In genomic region chr16:11908461-11909014, GRCm38 (mm10) we compare ENCODE assay signal across 8 mouse cellular contexts. TPM values are rescaled to one million over a fixed set of nuclear protein-coding genes. Genes with fewer than 3 reads are reported as not detected.
DNase-seq lines count a peak whose midpoint lies in the region; ATAC-seq and TF ChIP-seq lines count a peak whose summit lies in the region.

No protein-coding gene starts in this region.

- peak overlapping the region; percentile 84 for H3K4me3 ChIP-seq in lung, adult 2 months (replicated peaks; ENCODE audit: extremely low read depth, low read depth, low read length)
- H3K4me3 ChIP-seq in cerebellum, adult 2 months (replicated peaks; ENCODE audit: insufficient read depth, low read depth, low read length): peak overlapping the region; percentile 82
- peak overlapping the region; percentile 63 for H3K4me3 ChIP-seq in forebrain, embryonic 13.5 days
- H3K4me3 ChIP-seq in limb, embryonic 11.5 days (ENCODE audit: low read depth, low read length): peak overlapping the region; percentile 45
- peak overlapping the region; percentile 90 for H3K4me3 ChIP-seq in olfactory bulb, adult 2 months (ENCODE audit: insufficient read depth, low read depth, low read length)

- peak; percentile 15 for DNase-seq in lung, adult 2 months
- DNase-seq in lung, postnatal 10 days: no peak
- DNase-seq in cerebellum, adult 2 months: peak; percentile 69 to 77
- no peak for DNase-seq in limb, embryonic 11.5 days (ENCODE audit: low spot score)
- DNase-seq in right cerebral cortex, postnatal 14 days: no peak
- no peak for DNase-seq in embryo, embryonic 10 days (ENCODE audit: low spot score)

- peak; percentile 60 for ATAC-seq in forebrain, embryonic 13.5 days
- no peak for ATAC-seq in limb, embryonic 11.5 days (ENCODE audit: insufficient number of reproducible peaks, low FRiP score, low TSS enrichment, low read depth)

- no peaks in the 10 kb centered on the region for H3K27me3 ChIP-seq in cerebellum, adult 2 months (ENCODE audit: control insufficient read depth, insufficient read depth, low read length)
- H3K27me3 ChIP-seq in forebrain, embryonic 13.5 days: no peaks in the 10 kb centered on the region
- H3K27me3 ChIP-seq in limb, embryonic 11.5 days (ENCODE audit: control insufficient read depth, insufficient read depth, low read length): no peaks in the 10 kb centered on the region

- no peaks in the 10 kb centered on the region for H3K9me3 ChIP-seq in forebrain, embryonic 13.5 days (replicated peaks)
- H3K9me3 ChIP-seq in limb, embryonic 11.5 days (ENCODE audit: control insufficient read depth, low read length): no peaks in the 10 kb centered on the region

- peak overlapping the region; percentile 99 for H3K27ac ChIP-seq in cerebellum, adult 2 months (ENCODE audit: insufficient read depth, low read length)
- H3K27ac ChIP-seq in forebrain, embryonic 13.5 days: peak overlapping the region; percentile 62
- H3K27ac ChIP-seq in limb, embryonic 11.5 days (replicated peaks; ENCODE audit: low read depth, low read length): no peak overlapping the region
- peak overlapping the region; percentile 87 for H3K27ac ChIP-seq in olfactory bulb, adult 2 months (ENCODE audit: insufficient read depth, low read depth, low read length)

- TF ChIP-seq CTCF in lung, adult 2 months (IDR thresholded peaks at IDR 0.05; ENCODE audit: insufficient read depth, low read length): no peak
- no peak for TF ChIP-seq CTCF in cerebellum, adult 2 months (IDR thresholded peaks at IDR 0.05; ENCODE audit: borderline replicate concordance, insufficient read depth, low read depth, low read length)
- TF ChIP-seq CTCF in olfactory bulb, adult 2 months (IDR thresholded peaks at IDR 0.05; ENCODE audit: insufficient read depth, low read depth, low read length): no peak

- peak overlapping the region; percentile 64 for H3K4me2 ChIP-seq in forebrain, embryonic 13.5 days
- peak overlapping the region; percentile 54 for H3K4me2 ChIP-seq in limb, embryonic 11.5 days (ENCODE audit: low read depth, severe bottlenecking)

- 15% methylated on average over 11 of the region's 11 CpGs for WGBS in lung, adult 2 months
- 2% methylated on average over 11 of the region's 11 CpGs for WGBS in cerebellum, adult 2 months
- WGBS in forebrain, embryonic 13.5 days: 27% methylated on average over 11 of the region's 11 CpGs
- WGBS in limb, embryonic 11.5 days: 22% methylated on average over 11 of the region's 11 CpGs
- 4% methylated on average over 11 of the region's 11 CpGs for WGBS in olfactory bulb, adult 2 months

- no peak for TF ChIP-seq POLR2A in lung, adult 2 months (IDR thresholded peaks at IDR 0.05; ENCODE audit: borderline replicate concordance, extremely low read depth, low read depth, low read length)
- TF ChIP-seq POLR2A in cerebellum, adult 2 months (IDR thresholded peaks at IDR 0.05; ENCODE audit: borderline replicate concordance, insufficient read depth, low read length): no peak
- TF ChIP-seq POLR2A in olfactory bulb, adult 2 months (IDR thresholded peaks at IDR 0.05; ENCODE audit: insufficient read depth, low read depth, low read length): no peak

- H3K9ac ChIP-seq in forebrain, embryonic 13.5 days: peak overlapping the region; percentile 76
- H3K9ac ChIP-seq in limb, embryonic 11.5 days (ENCODE audit: low read length): peak overlapping the region; percentile 74

- no peaks in the 10 kb centered on the region for H3K36me3 ChIP-seq in forebrain, embryonic 13.5 days (ENCODE audit: poor library complexity, severe bottlenecking)
- no peaks in the 10 kb centered on the region for H3K36me3 ChIP-seq in limb, embryonic 11.5 days (ENCODE audit: control insufficient read depth, insufficient read depth, low read length)

- peaks cover 6% of the 10 kb centered on the region; the same call in 1 of the 2 replicates for H3K4me1 ChIP-seq in lung, adult 2 months (ENCODE audit: control insufficient read depth, insufficient read depth, low read length)
- H3K4me1 ChIP-seq in cerebellum, adult 2 months (ENCODE audit: control insufficient read depth, insufficient read depth, low read length): peaks cover 3% of the 10 kb centered on the region; the same call in 1 of the 2 replicates
- peaks cover 11% of the 10 kb centered on the region for H3K4me1 ChIP-seq in forebrain, embryonic 13.5 days
- 0 out of 2 replicates have a peak, but pooled peaks cover 2% of the 10 kb centered on the region for H3K4me1 ChIP-seq in limb, embryonic 11.5 days (ENCODE audit: control insufficient read depth, insufficient read depth, low read length)
- peaks cover 4% of the 10 kb centered on the region for H3K4me1 ChIP-seq in olfactory bulb, adult 2 months (ENCODE audit: control insufficient read depth, insufficient read depth, low read length)

RNA-seq across cellular contexts. Expression of gene Cpped1, which starts 0.7 kb away (rescaled TPM):
- polyA plus RNA-seq in lung, adult 2 months (2012; rRNA removed): 12.9 and 15.7 TPM in 2 replicates
- 18.7 and 19.8 TPM in 2 replicates for polyA plus RNA-seq in cerebellum, adult 2 months (2012; rRNA removed)
- polyA plus RNA-seq in forebrain, embryonic 13.5 days (2015; fragmentation: Nextera tagmentation; extraction: Ambion mirVana): 11.9 and 13.7 TPM in 2 replicates
- polyA plus RNA-seq in limb, embryonic 11.5 days (2014; fragmentation: Nextera tagmentation; extraction: Ambion mirVana): 18.4 and 18.6 TPM in 2 replicates
- not detected in 2 replicates for polyA plus RNA-seq in olfactory bulb, adult 2 months (2012; ENCODE audit: insufficient read depth, insufficient read length, low replicate concordance, missing spikeins)

Comparison
In these comparisons a context has a peak if more than half of its experiments do, and no peak if none do; other contexts are left out.
1. DNase-seq: peak in lung, adult 2 months (single experiment) and cerebellum, adult 2 months (2 of 2); none in lung, postnatal 10 days (single experiment), limb, embryonic 11.5 days (single experiment), right cerebral cortex, postnatal 14 days (single experiment) and embryo, embryonic 10 days (single experiment).
2. Peak in every context shown above with its lines, with median percentiles within 50 percentile points of each other: H3K4me3 ChIP-seq.